Mouse (Mus musculus) heart, embryonic 11.5 days (tissue): ENCODE data around the gene Rbbp4. TPM values are rescaled to one million over a fixed set of nuclear protein-coding genes. Genes with fewer than 3 reads are reported as not detected.

Experiments used
- ATAC-seq: fragments of 200-750 bp; cut with Nextera tagmentation; replicated peaks from 2 replicates; pipeline ENCODE4 v1.8.0; 2017; ENCODE audit warnings: moderate library complexity; ENCODE audit not compliant: insufficient number of reproducible peaks, low FRiP score, low TSS enrichment
- H3K27ac ChIP-seq: fragments of 300-500 bp; sonication (generic); 2 replicates; pipeline ENCODE4 v1.5.1; 2014; ENCODE audit warnings: mild to moderate bottlenecking, low read depth, low read length
- H3K27me3 ChIP-seq: fragments of 300-500 bp; sonication (generic); 2 replicates; pipeline ENCODE4 v1.6.1; 2014; ENCODE audit warnings: mild to moderate bottlenecking, low read length, mixed read lengths; ENCODE audit not compliant: control insufficient read depth, insufficient read depth
- H3K36me3 ChIP-seq: fragments of 300-500 bp; sonication (generic); 2 replicates; pipeline ENCODE4 v1.6.1; 2014; ENCODE audit warnings: mild to moderate bottlenecking, low read length, moderate library complexity, mixed read lengths; ENCODE audit not compliant: control insufficient read depth, insufficient read depth
- H3K4me1 ChIP-seq: fragments of 300-500 bp; sonication (generic); 2 replicates; pipeline ENCODE4 v1.6.1; 2014; ENCODE audit warnings: low read length; ENCODE audit not compliant: control insufficient read depth, insufficient read depth
- H3K4me2 ChIP-seq: fragments of 300-500 bp; sonication (generic); 2 replicates; pipeline ENCODE4 v1.6.1; 2014; ENCODE audit warnings: mild to moderate bottlenecking, moderate library complexity
- H3K4me3 ChIP-seq: fragments of 300-500 bp; sonication (generic); 2 replicates; pipeline ENCODE4 v1.5.1; 2014; ENCODE audit warnings: low read depth, low read length
- H3K9ac ChIP-seq: fragments of 300-500 bp; sonication (generic); 2 replicates; pipeline ENCODE4 v1.6.1; 2014; ENCODE audit warnings: mild to moderate bottlenecking, low read depth, low read length, moderate library complexity
- H3K9me3 ChIP-seq: fragments of 300-500 bp; sonication (generic); replicated peaks from 2 replicates; pipeline ENCODE4 v1.6.1; 2016; ENCODE audit warnings: low read length; ENCODE audit not compliant: control insufficient read depth
- WGBS: fragments of 180-500 bp; shearing (Covaris S2); extraction: QIAGEN DNeasy Blood & Tissue Kit; methylation state at CpG from one replicate; pipeline ENCODE4 v1.1.7; 2014; ENCODE audit not compliant: insufficient replicate concordance; 5-methylcytosine and 5-hydroxymethylcytosine counted together
- polyA plus RNA-seq: library from polyadenylated mRNA; unstranded; fragments of >200 nt; fragmentation: Nextera tagmentation; extraction: Ambion mirVana; gene quantifications from 2 replicates; pipeline ENCODE4 v1.2.1, GENCODE M21; 2014

Rbbp4 gene
- polyA plus RNA-seq, 1 experiment from 2014 or later, result 337 TPM

- Histone ChIP-seq H3K4me2 (no peak overlapping the region), H3K9me3 (no peaks in the 10 kb centered on the region), H3K36me3 (peaks cover 19% of the 10 kb centered on the region), H3K27ac (no peak overlapping the region), H3K4me3 (no peak overlapping the region), H3K27me3 (no peaks in the 10 kb centered on the region), H3K9ac (no peak overlapping the region), H3K4me1 (no peaks in the 10 kb centered on the region)
- 92% methylated on average over 5 of the region's 5 CpGs for WGBS
- ATAC-seq, result no peak
Measured at GRCm38 (mm10) chr4:129322042-129322441, 13.1 kb downstream of the Rbbp4 start.

GRCm38 (mm10) chr4:129320876-129321275 is 14.3 kb downstream of the Rbbp4 start:
- Histone ChIP-seq H3K9ac (no peak overlapping the region), H3K27ac (no peak overlapping the region), H3K4me2 (no peak overlapping the region), H3K36me3 (peaks cover 19% of the 10 kb centered on the region), H3K4me1 (no peaks in the 10 kb centered on the region), H3K4me3 (no peak overlapping the region), H3K9me3 (no peaks in the 10 kb centered on the region), H3K27me3 (no peaks in the 10 kb centered on the region)
- no peak for ATAC-seq
- 94% methylated on average over 1 of the region's 1 CpGs for WGBS

GRCm38 (mm10) chr4:129313886-129314285 is 21.3 kb downstream of the Rbbp4 start:
- 81% methylated on average over 3 of the region's 3 CpGs for WGBS
- H3K9ac ChIP-seq, result no peak overlapping the region
- H3K36me3 ChIP-seq, result peaks cover 49% of the 10 kb centered on the region

GRCm38 (mm10) chr4:129307936-129308335 is 27.2 kb downstream of the Rbbp4 start:
- Histone ChIP-seq H3K27ac (no peak overlapping the region), H3K27me3 (no peaks in the 10 kb centered on the region), H3K9ac (no peak overlapping the region), H3K9me3 (no peaks in the 10 kb centered on the region), H3K36me3 (peaks cover 26% of the 10 kb centered on the region), H3K4me1 (no peaks in the 10 kb centered on the region; the same call in 1 of the 2 replicates), H3K4me3 (no peak overlapping the region), H3K4me2 (no peak overlapping the region)
- ATAC-seq, result no peak
- 85% methylated on average over 1 of the region's 1 CpGs for WGBS

More at GRCm38 (mm10) chr4:129313886-129314285, 21.3 kb downstream of the Rbbp4 start:
- Histone ChIP-seq H3K4me3 (no peak overlapping the region), H3K27me3 (no peaks in the 10 kb centered on the region), H3K4me1 (no peaks in the 10 kb centered on the region), H3K4me2 (no peak overlapping the region), H3K9me3 (no peaks in the 10 kb centered on the region), H3K27ac (no peak overlapping the region)
- no peak for ATAC-seq

GRCm38 (mm10) chr4:129304306-129304705 is 30.9 kb downstream of the Rbbp4 start:
- Histone ChIP-seq H3K4me1 (no peaks in the 10 kb centered on the region; the same call in 1 of the 2 replicates), H3K36me3 (peaks cover 13% of the 10 kb centered on the region), H3K4me3 (no peak overlapping the region), H3K4me2 (no peak overlapping the region), H3K27ac (0 out of 2 replicates have a peak overlapping the region, but pooled peaks have one; percentile 1), H3K9ac (no peak overlapping the region), H3K9me3 (no peaks in the 10 kb centered on the region), H3K27me3 (no peaks in the 10 kb centered on the region)
- WGBS, result 10% methylated on average over 1 of the region's 1 CpGs
- ATAC-seq, result no peak

- Histone ChIP-seq H3K4me2 (no peak overlapping the region), H3K4me1 (no peaks in the 10 kb centered on the region; the same call in 1 of the 2 replicates), H3K4me3 (no peak overlapping the region), H3K36me3 (peaks cover 11% of the 10 kb centered on the region), H3K9me3 (no peaks in the 10 kb centered on the region), H3K27ac (no peak overlapping the region), H3K27me3 (no peaks in the 10 kb centered on the region), H3K9ac (no peak overlapping the region)
- WGBS, result 72% methylated on average over 9 of the region's 9 CpGs
- ATAC-seq, result peak; percentile 49; the same call in 1 of the 2 replicates
Measured at GRCm38 (mm10) chr4:129303816-129304215, 31.4 kb downstream of the Rbbp4 start.

- Histone ChIP-seq H3K4me2 (no peak overlapping the region), H3K9me3 (no peaks in the 10 kb centered on the region), H3K4me3 (no peak overlapping the region), H3K4me1 (no peaks in the 10 kb centered on the region; the same call in 1 of the 2 replicates), H3K9ac (no peak overlapping the region), H3K36me3 (peaks cover 10% of the 10 kb centered on the region), H3K27ac (no peak overlapping the region), H3K27me3 (no peaks in the 10 kb centered on the region)
- 88% methylated on average over 5 of the region's 5 CpGs for WGBS
- ATAC-seq, result no peak
Measured at GRCm38 (mm10) chr4:129303401-129303800, 31.8 kb downstream of the Rbbp4 start.

GRCm38 (mm10) chr4:129299121-129299520 is 36.0 kb downstream of the Rbbp4 start:
- Histone ChIP-seq H3K4me3 (no peak overlapping the region), H3K4me2 (no peak overlapping the region), H3K27ac (no peak overlapping the region), H3K36me3 (no peaks in the 10 kb centered on the region), H3K9me3 (no peaks in the 10 kb centered on the region), H3K27me3 (no peaks in the 10 kb centered on the region), H3K9ac (no peak overlapping the region), H3K4me1 (peaks cover 11% of the 10 kb centered on the region)
- no peak for ATAC-seq
- 57% methylated on average over 10 of the region's 10 CpGs for WGBS

- Histone ChIP-seq H3K9me3 (no peaks in the 10 kb centered on the region), H3K4me1 (peaks cover 13% of the 10 kb centered on the region), H3K27me3 (peaks cover 4% of the 10 kb centered on the region; the same call in 1 of the 2 replicates), H3K9ac (no peak overlapping the region), H3K27ac (no peak overlapping the region), H3K4me3 (no peak overlapping the region), H3K4me2 (no peak overlapping the region), H3K36me3 (no peaks in the 10 kb centered on the region)
- ATAC-seq, result no peak
- WGBS, result 56% methylated on average over 4 of the region's 4 CpGs
Measured at GRCm38 (mm10) chr4:129297724-129298123, 37.4 kb downstream of the Rbbp4 start.
